Mouse (Mus musculus) ES-Bruce4 (cell line): Measurements from ENCODE around the gene Il1rap.

Source experiments
- CTCF ChIP-seq: IDR thresholded peaks from one replicate; pipeline ENCODE4 v1.8.1; 2011; ENCODE audit warnings: low read depth, low read length
- POLR2A ChIP-seq: IDR thresholded peaks from one replicate; pipeline ENCODE4 v1.8.1; 2011; ENCODE audit warnings: low read length; ENCODE audit not compliant: insufficient read depth

DNA sequence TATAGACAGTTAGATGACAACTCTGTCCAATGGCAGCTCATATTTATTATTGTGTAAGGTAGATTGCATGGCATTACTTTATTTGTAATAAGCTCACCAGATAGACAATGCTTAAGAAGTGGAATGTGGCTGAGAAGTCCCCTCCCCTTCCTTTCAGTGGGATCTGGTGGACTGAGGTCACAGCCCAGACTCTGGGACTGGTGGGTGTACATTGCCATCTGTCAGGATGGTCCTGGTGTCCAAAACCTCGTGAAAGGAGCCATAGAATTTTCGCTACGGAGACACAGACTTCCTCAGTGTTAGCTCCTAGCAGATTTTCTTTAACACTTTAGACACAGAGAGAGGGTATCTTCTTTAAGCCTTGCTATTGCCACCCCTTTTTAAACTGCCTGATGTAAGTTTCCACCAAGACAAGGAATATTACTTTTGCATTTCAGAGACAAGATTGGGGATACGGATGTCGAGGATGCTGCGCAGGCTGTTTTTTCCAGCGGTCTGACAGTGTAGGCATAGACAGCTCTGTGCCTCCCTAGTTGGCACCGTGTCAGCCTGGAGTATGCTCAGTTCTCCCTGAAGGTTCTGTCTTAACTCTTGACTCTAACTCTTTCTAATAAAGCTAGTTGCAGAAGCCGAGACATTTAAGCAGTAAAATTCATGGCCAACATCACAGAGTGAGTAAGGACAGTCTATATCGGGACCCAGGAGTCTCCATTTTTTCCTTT, 31.2 kb downstream of the Il1rap start:
- no peak for TF ChIP-seq POLR2A
- no peak for TF ChIP-seq CTCF
